15 mouse cellular contexts compared by ENCODE assay signal in genomic region chr5:144351185-144351584, GRCm38 (mm10). TPM values are rescaled to one million over a fixed set of nuclear protein-coding genes. Genes with fewer than 3 reads are reported as not detected.
"Had no signal": no experiment of that assay in that cellular context is flagged by ENCODE, and none has a peak within 500 bp of the region (broad histone marks: within the 10 kb centered on the region; RNA-seq: fewer than 3 reads in every experiment).

No protein-coding gene starts in this region.

- H3K9ac ChIP-seq: neural tube, embryonic 13.5 days; neural tube, embryonic 15.5 days; stomach, embryonic 15.5 days had no signal

- H3K27ac ChIP-seq: neural tube, embryonic 13.5 days; neural tube, embryonic 15.5 days; stomach, embryonic 15.5 days had no signal

- H3K36me3 ChIP-seq: neural tube, embryonic 13.5 days; neural tube, embryonic 15.5 days; stomach, embryonic 15.5 days had no signal

- H3K4me1 ChIP-seq: neural tube, embryonic 15.5 days; stomach, embryonic 15.5 days had no signal

- H3K27me3 ChIP-seq: stomach, embryonic 15.5 days had no signal

- H3K4me3 ChIP-seq: neural tube, embryonic 13.5 days; neural tube, embryonic 15.5 days; stomach, embryonic 15.5 days had no signal

- H3K9me3 ChIP-seq: neural tube, embryonic 13.5 days; neural tube, embryonic 15.5 days; stomach, embryonic 15.5 days had no signal

- DNase-seq: retina, postnatal 1 day; right cerebral cortex, adult 18-20 months; right cerebral cortex, postnatal 14 days; right cerebral cortex, postnatal 25 days; right cerebral cortex, postnatal 4 days; spleen, adult 18-20 months; thymus, adult 18-20 months; thymus, adult 2 months; thymus, postnatal 14 days; thymus, postnatal 36 days; thymus, postnatal 4 days had no signal

- H3K4me2 ChIP-seq: neural tube, embryonic 13.5 days; neural tube, embryonic 15.5 days; stomach, embryonic 15.5 days had no signal

RNA-seq across cellular contexts. Expression of gene Baiap2l1, which starts 6.7 kb away (rescaled TPM):
- total RNA-seq: neutrophil, adult 5-6 weeks had no signal
